Mouse (Mus musculus) forebrain, embryonic 16.5 days (tissue): ENCODE data around the gene Vmn2r54. TPM values are rescaled to one million over a fixed set of nuclear protein-coding genes. Genes with fewer than 3 reads are reported as not detected.
"Not testable (repeated sequence)": the region's sequence is repeated elsewhere in the genome, so short reads cannot be mapped to it uniquely, and the experiment has no call there.

Source experiments
- ATAC-seq: fragments of 200-750 bp; cut with Nextera tagmentation; 2 replicates; pipeline ENCODE4 v1.8.0; 2017; ENCODE audit warnings: mild to moderate bottlenecking, moderate library complexity
- H3K27ac ChIP-seq: fragments of 300-500 bp; sonication (generic); 2 replicates; pipeline ENCODE4 v1.5.1; 2014; ENCODE audit warnings: low read length, control low read depth
- H3K27me3 ChIP-seq: fragments of 300-500 bp; sonication (generic); replicated peaks from 2 replicates; pipeline ENCODE4 v1.6.1; 2014; ENCODE audit warnings: low read length; ENCODE audit not compliant: control insufficient read depth, insufficient read depth
- H3K36me3 ChIP-seq: fragments of 300-500 bp; sonication (generic); 2 replicates; pipeline ENCODE4 v1.6.1; 2014; ENCODE audit not compliant: control insufficient read depth, insufficient read depth
- H3K4me1 ChIP-seq: fragments of 300-500 bp; sonication (generic); replicated peaks from 2 replicates; pipeline ENCODE4 v1.6.1; 2014; ENCODE audit warnings: low read length; ENCODE audit not compliant: control insufficient read depth, insufficient read depth
- H3K4me2 ChIP-seq: fragments of 300-500 bp; sonication (generic); 2 replicates; pipeline ENCODE4 v1.6.1; 2014; ENCODE audit warnings: mild to moderate bottlenecking, low read length, control low read depth
- H3K4me3 ChIP-seq: fragments of 300-500 bp; sonication (generic); replicated peaks from 2 replicates; pipeline ENCODE4 v1.5.1; 2014; ENCODE audit warnings: mild to moderate bottlenecking, low read length, control low read depth
- H3K9ac ChIP-seq: fragments of 300-500 bp; sonication (generic); replicated peaks from 2 replicates; pipeline ENCODE4 v1.6.1; 2014; ENCODE audit warnings: low read depth, low read length, control low read depth
- H3K9me3 ChIP-seq: fragments of 300-500 bp; sonication (generic); 2 replicates; pipeline ENCODE4 v1.6.1; 2016; ENCODE audit warnings: low read length; ENCODE audit not compliant: control insufficient read depth
- WGBS: fragments of 180-500 bp; shearing (Covaris S2); extraction: QIAGEN DNeasy Blood & Tissue Kit; methylation state at CpG from one replicate; pipeline ENCODE4 v1.1.7; 2014; 5-methylcytosine and 5-hydroxymethylcytosine counted together
- polyA plus RNA-seq: library from polyadenylated mRNA; unstranded; fragments of >200 nt; fragmentation: Nextera tagmentation; extraction: Ambion mirVana; gene quantifications from 2 replicates; pipeline ENCODE4 v1.2.1, GENCODE M21; 2015

Vmn2r54 gene
- not detected in 2 replicates for polyA plus RNA-seq

GRCm38 (mm10) chr7:12640219-12640618, at the start of gene Vmn2r54:
Vmn2r54 (minus strand) TSS chr7:12640319.
- ATAC-seq, H3K4me1 ChIP-seq, H3K27ac ChIP-seq, H3K36me3 ChIP-seq, H3K4me2 ChIP-seq, H3K9me3 ChIP-seq, H3K4me3 ChIP-seq, H3K27me3 ChIP-seq, H3K9ac ChIP-seq: not testable (repeated sequence)
- 82% methylated on average over 3 of the region's 4 CpGs for WGBS

DNA sequence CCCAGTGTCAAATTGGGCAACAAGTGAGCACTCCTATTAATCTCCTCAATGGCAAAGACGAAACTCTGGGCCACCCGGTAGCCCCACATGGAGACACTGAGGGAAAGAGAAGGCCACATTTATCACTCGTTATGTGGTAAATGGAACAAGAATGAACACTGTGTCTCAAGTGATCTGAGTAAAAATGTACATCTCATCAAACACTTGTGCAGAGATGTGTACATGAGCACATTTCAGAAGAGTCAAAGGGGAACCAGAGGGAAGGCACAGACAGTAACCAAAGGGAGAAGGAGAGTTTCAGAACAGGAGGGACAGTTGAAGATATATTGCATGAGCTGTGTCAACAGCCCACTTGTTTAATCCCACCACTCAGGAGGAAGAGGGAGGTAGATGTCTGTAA, 44.8 kb upstream of the Vmn2r54 start, which contains the start of gene Vmn2r55:
TSS of gene Vmn2r55 (minus strand) at position 101 of the 400 bp plus-strand sequence.
- ATAC-seq, H3K27ac ChIP-seq, H3K9me3 ChIP-seq, H3K4me3 ChIP-seq, H3K4me2 ChIP-seq, H3K27me3 ChIP-seq, H3K4me1 ChIP-seq, H3K36me3 ChIP-seq, H3K9ac ChIP-seq: not testable (repeated sequence)
- 88% methylated on average over 3 of the region's 3 CpGs for WGBS

GRCm38 (mm10) chr7:12608688-12609087, 31.4 kb downstream of the Vmn2r54 start, which contains the start of gene Vmn2r53:
Vmn2r53 (minus strand) TSS chr7:12608788.
- no peak for ATAC-seq
- no peak within 1 kb of the TSS for H3K9ac ChIP-seq
- no peaks in the 10 kb centered on the region for H3K27me3 ChIP-seq
- H3K4me1 ChIP-seq: no peaks in the 10 kb centered on the region
- peaks cover 5% of the 10 kb centered on the region; the same call in 1 of the 2 replicates for H3K9me3 ChIP-seq
- no peak within 1 kb of the TSS for H3K27ac ChIP-seq
- H3K4me3 ChIP-seq: no peak within 1 kb of the TSS
- H3K4me2 ChIP-seq: no peak within 1 kb of the TSS
- no peaks in the 10 kb centered on the region for H3K36me3 ChIP-seq

Other genes with a start within 250 kb of the Vmn2r54 start
- gene Zfp551, start 217.6 kb downstream of the Vmn2r54 start, polyA plus RNA-seq: 10.0 and 12.6 TPM in 2 replicates
- gene Zfp606, start 162.0 kb downstream of the Vmn2r54 start, polyA plus RNA-seq: 52.7 and 61.5 TPM in 2 replicates
- not detected in 2 replicates for gene 2900092C05Rik, start 127.8 kb downstream of the Vmn2r54 start, polyA plus RNA-seq
- gene Vmn2r53, start 31.5 kb downstream of the Vmn2r54 start, polyA plus RNA-seq: 0.01 TPM in 1 of 2 replicates, not detected in the other
- gene Vmn2r55, start 44.7 kb upstream of the Vmn2r54 start, polyA plus RNA-seq: not detected in 2 replicates
- gene Vmn2r56, start 94.7 kb upstream of the Vmn2r54 start, polyA plus RNA-seq: not detected in 2 replicates
- gene Zscan18, start 163.3 kb upstream of the Vmn2r54 start, polyA plus RNA-seq: 27.9 and 30.9 TPM in 2 replicates
- 27.5 and 32.1 TPM in 2 replicates for gene Zfp329, start 178.5 kb upstream of the Vmn2r54 start, polyA plus RNA-seq
- gene Zfp110, start 194.4 kb upstream of the Vmn2r54 start, polyA plus RNA-seq: 42.0 and 43.0 TPM in 2 replicates
- gene Zfp128, start 240.9 kb upstream of the Vmn2r54 start, polyA plus RNA-seq: 9.0 and 10.2 TPM in 2 replicates